Mouse (Mus musculus) adrenal gland, postnatal 36 days (tissue): ENCODE data around the gene Fbxw9. TPM values are rescaled to one million over a fixed set of nuclear protein-coding genes. Genes with fewer than 3 reads are reported as not detected.

Experiments used
- DNase-seq, 2 experiments: peaks; one replicate each; pipeline ENCODE4 v3.0.0; 2021; ENCODE audit warnings: mixed read lengths in 1 of 2
- microRNA-seq: library from miRNA; unstranded; fragments of <30 nt; microRNA quantifications from one replicate; pipeline ENCODE4 v1.2.0, GENCODE M21; 2021
- total RNA-seq, 2 experiments: library from RNA; stranded (reverse); gene quantifications; 2 replicates each; pipeline ENCODE4 v1.2.3; 2021

The Fbxw9 gene
- total RNA-seq, 2 experiments from 2014 or later = 13.0 to 20.5 TPM

- DNase-seq = peak; percentile 96
These were observed 23.4 kb downstream of the Fbxw9 start, which contains the start of gene Man2b1 for GRCm38 (mm10) chr8:85083108-85083813. Man2b1 (plus strand) TSS chr8:85083270.

GRCm38 (mm10) chr8:85084633-85085032, 24.8 kb downstream of the Fbxw9 start:
- DNase-seq = no peak

- DNase-seq = no peak
These were observed 26.4 kb downstream of the Fbxw9 start for GRCm38 (mm10) chr8:85086238-85086637.

GRCm38 (mm10) chr8:85088771-85089170, 28.9 kb downstream of the Fbxw9 start:
- DNase-seq = no peak

- no peak for DNase-seq
These were observed 31.0 kb downstream of the Fbxw9 start for GRCm38 (mm10) chr8:85090856-85091255.

- no peak for DNase-seq
These were observed 31.8 kb downstream of the Fbxw9 start for GRCm38 (mm10) chr8:85091526-85092090.

- no peak for DNase-seq
These were observed 35.2 kb downstream of the Fbxw9 start for GRCm38 (mm10) chr8:85095051-85095450.

GRCm38 (mm10) chr8:85095566-85095965, 35.7 kb downstream of the Fbxw9 start:
- no peak for DNase-seq

- no peak for DNase-seq
These were observed 36.3 kb downstream of the Fbxw9 start for GRCm38 (mm10) chr8:85096196-85096595.

GRCm38 (mm10) chr8:85096850-85097249, 37.0 kb downstream of the Fbxw9 start:
- no peak for DNase-seq

- DNase-seq = no peak
These were observed 40.3 kb downstream of the Fbxw9 start for GRCm38 (mm10) chr8:85100076-85100665.

- DNase-seq = no peak
These were observed 53.4 kb downstream of the Fbxw9 start for GRCm38 (mm10) chr8:85113241-85113640.

- DNase-seq = no peak
These were observed 55.6 kb downstream of the Fbxw9 start for GRCm38 (mm10) chr8:85115501-85115900.

Small RNA genes lying within 50 kb of the gene (microRNA-seq; reads per million reads assigned to microRNA genes)
- not detected for gene Gm23388
- not detected for gene Mir7070

Other genes starting within 250 kb of the Fbxw9 start
- gene Dand5, start 237.2 kb upstream of the Fbxw9 start, total RNA-seq = 1 to 10 TPM; 9.1 to 10.0 TPM
- 10 to 100 TPM; 63.3 to 70.5 TPM for gene Gadd45gip1, start 228.5 kb upstream of the Fbxw9 start, total RNA-seq
- 100 to 1,000 TPM; 116 to 119 TPM for gene Rad23a, start 219.4 kb upstream of the Fbxw9 start, total RNA-seq
- 100 to 1,000 TPM; 569 to 727 TPM for gene Calr, start 213.1 kb upstream of the Fbxw9 start, total RNA-seq
- gene Farsa, start 203.1 kb upstream of the Fbxw9 start, total RNA-seq = 10 to 100 TPM; 62.1 to 69.2 TPM
- gene Syce2, start 187.9 kb upstream of the Fbxw9 start, total RNA-seq = 10 to 100 TPM in 1 of 2 experiments, 1 to 10 TPM in 1; 8.7 to 11.5 TPM
- 10 to 100 TPM; 41.9 to 53.8 TPM for gene Gcdh, start 166.1 kb upstream of the Fbxw9 start, total RNA-seq
- gene Klf1, start 158.1 kb upstream of the Fbxw9 start, total RNA-seq = under 1 TPM in 1 of 2 experiments, not detected in 1; 0.20 TPM
- gene Dnase2a, start 151.5 kb upstream of the Fbxw9 start, total RNA-seq = 10 to 100 TPM in 1 of 2 experiments, 1 to 10 TPM in 1; 9.5 to 10.3 TPM
- 1 to 10 TPM; 1.0 to 1.3 TPM for gene Mast1, start 122.7 kb upstream of the Fbxw9 start, total RNA-seq
- not detected for gene Rtbdn, start 113.1 kb upstream of the Fbxw9 start, total RNA-seq
- 1 to 10 TPM in 1 of 2 experiments, not detected in 1; 1.5 TPM for gene Gm49661, start 90.6 kb upstream of the Fbxw9 start, total RNA-seq
- gene Prdx2, start 90.5 kb upstream of the Fbxw9 start, total RNA-seq = 100 to 1,000 TPM; 651 to 659 TPM
- 100 to 1,000 TPM; 109 to 136 TPM for gene Rnaseh2a, start 90.3 kb upstream of the Fbxw9 start, total RNA-seq
- 100 to 1,000 TPM in 1 of 2 experiments, 10 to 100 TPM in 1; 71.5 to 139 TPM for gene Junb, start 81.3 kb upstream of the Fbxw9 start, total RNA-seq
- gene Hook2, start 69.5 kb upstream of the Fbxw9 start, total RNA-seq = 1 to 10 TPM; 7.0 to 8.2 TPM
- not detected for gene Best2, start 45.5 kb upstream of the Fbxw9 start, total RNA-seq
- gene Asna1, start 34.8 kb upstream of the Fbxw9 start, total RNA-seq = 10 to 100 TPM; 91.0 to 93.4 TPM
- gene Trir, start 33.2 kb upstream of the Fbxw9 start, total RNA-seq = 100 to 1,000 TPM; 157 to 178 TPM
- 10 to 100 TPM; 76.4 to 88.2 TPM for gene Tnpo2, start 23.1 kb upstream of the Fbxw9 start, total RNA-seq
- 1 to 10 TPM in 1 of 2 experiments, not detected in 1; 1.2 TPM for gene Gm5741, start 7.9 kb downstream of the Fbxw9 start, total RNA-seq
- 10 to 100 TPM; 32.2 to 32.7 TPM for gene Dhps, start 11.7 kb downstream of the Fbxw9 start, total RNA-seq
- 10 to 100 TPM; 69.1 to 79.6 TPM for gene Wdr83os, start 20.7 kb downstream of the Fbxw9 start, total RNA-seq
- 10 to 100 TPM; 20.5 to 25.5 TPM for gene Wdr83, start 21.3 kb downstream of the Fbxw9 start, total RNA-seq
- gene Man2b1, start 23.2 kb downstream of the Fbxw9 start, total RNA-seq = 10 to 100 TPM; 38.1 to 45.5 TPM
- gene Zfp791, start 63.0 kb downstream of the Fbxw9 start, total RNA-seq = 1 to 10 TPM; 1.3 to 1.4 TPM
- not detected for gene Cks1brt, start 91.9 kb downstream of the Fbxw9 start, total RNA-seq
- not detected for gene Olfr371, start 165.9 kb downstream of the Fbxw9 start, total RNA-seq
- 10 to 100 TPM; 17.9 to 18.8 TPM for gene Orc6, start 239.6 kb downstream of the Fbxw9 start, total RNA-seq
- gene Vps35, start 239.7 kb downstream of the Fbxw9 start, total RNA-seq = 100 to 1,000 TPM; 105 to 108 TPM